Mouse (Mus musculus) myocyte (in vitro differentiated cells): ENCODE measurements around the gene Ttll5. TPM values are rescaled to one million over a fixed set of nuclear protein-coding genes. Genes with fewer than 3 reads are reported as not detected.

Source experiments
- H3K27me3 ChIP-seq: one replicate; pipeline ENCODE4 v1.6.1; 2011; ENCODE audit not compliant: control insufficient read depth, insufficient read depth, insufficient read length
- H3K36me3 ChIP-seq: one replicate; pipeline ENCODE4 v1.6.1; 2011; ENCODE audit not compliant: control insufficient read depth, insufficient read depth
- H3K4me2 ChIP-seq: one replicate; pipeline ENCODE4 v1.6.1; 2011; ENCODE audit warnings: low read depth, control low read depth
- H3K4me3 ChIP-seq: one replicate; pipeline ENCODE4 v1.5.1; 2011; ENCODE audit warnings: mild to moderate bottlenecking, control low read depth, moderate library complexity
- H3K79me2 ChIP-seq: one replicate; pipeline ENCODE4 v1.6.1; 2011; ENCODE audit not compliant: control insufficient read depth, insufficient read depth
- H3ac ChIP-seq: one replicate; pipeline ENCODE4 v1.6.1; 2011; ENCODE audit not compliant: control insufficient read depth, insufficient read length
- CEBPB ChIP-seq: IDR thresholded peaks from 2 replicates; pipeline ENCODE4 v1.6.1; 2011; ENCODE audit warnings: mild to moderate bottlenecking, moderate library complexity; ENCODE audit not compliant: poor library complexity, insufficient read depth, severe bottlenecking
- E2F4 ChIP-seq: IDR thresholded peaks from one replicate; pipeline ENCODE4 v1.6.1; 2011; ENCODE audit warnings: mild to moderate bottlenecking, control low read depth, moderate library complexity; ENCODE audit not compliant: insufficient read depth
- MAX ChIP-seq: IDR thresholded peaks from one replicate; pipeline ENCODE4 v1.6.1; 2011; ENCODE audit warnings: low read depth, mild to moderate bottlenecking, control low read depth
- MYOD1 ChIP-seq, 3 experiments: IDR thresholded peaks; one replicate each; pipeline ENCODE4 v1.6.1; 2011; ENCODE audit warnings: control low read depth in 2 of 3, low read depth in 2 of 3, mild to moderate bottlenecking in 2 of 3, moderate library complexity in 1 of 3; ENCODE audit not compliant: insufficient read length in 2 of 3, control insufficient read depth in 1 of 3
- MYOG ChIP-seq, 3 experiments: IDR thresholded peaks; one replicate each; pipeline ENCODE4 v1.6.1; 2011; ENCODE audit warnings: control low read depth in 2 of 3, low read depth in 2 of 3, mild to moderate bottlenecking in 2 of 3; ENCODE audit not compliant: insufficient read length in 2 of 3, control insufficient read depth in 1 of 3, insufficient read depth in 1 of 3
- POLR2A ChIP-seq: IDR thresholded peaks from one replicate; pipeline ENCODE4 v1.6.1; 2011; ENCODE audit warnings: low read depth, mild to moderate bottlenecking, control low read depth, moderate library complexity; ENCODE audit not compliant: insufficient read length
- POLR2AphosphoS2 ChIP-seq: IDR thresholded peaks from one replicate; pipeline ENCODE4 v1.6.1; 2011; ENCODE audit warnings: low read depth, control low read depth; ENCODE audit not compliant: insufficient read length
- REST ChIP-seq: IDR thresholded peaks from one replicate; pipeline ENCODE4 v1.6.1; 2011; ENCODE audit warnings: mild to moderate bottlenecking, control low read depth, moderate library complexity; ENCODE audit not compliant: insufficient read depth, insufficient read length
- SRF ChIP-seq: IDR thresholded peaks from one replicate; pipeline ENCODE4 v1.6.1; 2011; ENCODE audit warnings: low read depth; ENCODE audit not compliant: control insufficient read depth, insufficient read length
- TCF12 ChIP-seq: IDR thresholded peaks from one replicate; pipeline ENCODE4 v1.6.1; 2011; ENCODE audit warnings: mild to moderate bottlenecking, control low read depth; ENCODE audit not compliant: poor library complexity, insufficient read depth, severe bottlenecking
- TCF3 ChIP-seq: IDR thresholded peaks from one replicate; pipeline ENCODE4 v1.6.1; 2011; ENCODE audit warnings: low read depth, control low read depth; ENCODE audit not compliant: insufficient read length
- USF1 ChIP-seq: IDR thresholded peaks from one replicate; pipeline ENCODE4 v1.6.1; 2011; ENCODE audit warnings: low read depth, mild to moderate bottlenecking, control low read depth, moderate library complexity
- polyA plus RNA-seq: library from polyadenylated mRNA; unstranded; fragments of >200 nt; fragmentation: generic; extraction: Trizol; gene quantifications from one replicate; pipeline ENCODE4 v1.2.1, GENCODE M21; 2012; ENCODE audit warnings: missing spikeins

Gene Ttll5
- polyA plus RNA-seq, 1 experiment: 36.2 TPM

DNA sequence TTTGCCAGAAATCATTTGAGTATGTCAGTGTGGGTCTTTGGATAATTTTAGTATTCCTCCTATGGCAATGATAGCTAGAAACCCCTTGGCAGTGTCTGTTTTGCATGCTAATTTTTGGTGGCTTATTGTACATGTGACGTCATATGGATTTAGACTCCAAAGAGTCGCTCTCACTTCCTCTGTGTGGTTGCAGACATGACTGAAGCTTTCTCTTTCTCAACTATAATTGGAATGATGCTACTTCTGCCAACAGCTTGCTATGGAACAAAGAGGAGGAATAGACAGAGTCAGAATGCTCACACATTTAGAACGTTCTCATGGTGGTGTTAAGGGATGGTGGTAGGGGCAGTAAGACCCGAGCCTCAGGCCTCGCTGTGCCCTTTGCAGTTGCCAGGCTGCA lies 155.5 kb downstream of the Ttll5 start:
- Histone ChIP-seq H3ac (no peak overlapping the region), H3K4me2 (no peak overlapping the region), H3K27me3 (no peaks in the 10 kb centered on the region), H3K79me2 (peaks cover 58% of the 10 kb centered on the region), H3K4me3 (no peak overlapping the region), H3K36me3 (no peaks in the 10 kb centered on the region)
- TF ChIP-seq USF1 (no peak), MYOD1 (IDR thresholded peaks at IDR 0.05; ENCODE audit: control insufficient read depth in 1 of 3, insufficient read length in 2 of 3, low read depth in 2 of 3) (no peak), SRF (no peak), POLR2AphosphoS2 (no peak), POLR2A (no peak), TCF12 (no peak), TCF3 (no peak), CEBPB (no peak), REST (no peak), MYOG (IDR thresholded peaks at IDR 0.05; ENCODE audit: control insufficient read depth in 1 of 3, insufficient read depth in 1 of 3, insufficient read length in 2 of 3, low read depth in 2 of 3) (no peak), MAX (no peak), E2F4 (no peak)

DNA sequence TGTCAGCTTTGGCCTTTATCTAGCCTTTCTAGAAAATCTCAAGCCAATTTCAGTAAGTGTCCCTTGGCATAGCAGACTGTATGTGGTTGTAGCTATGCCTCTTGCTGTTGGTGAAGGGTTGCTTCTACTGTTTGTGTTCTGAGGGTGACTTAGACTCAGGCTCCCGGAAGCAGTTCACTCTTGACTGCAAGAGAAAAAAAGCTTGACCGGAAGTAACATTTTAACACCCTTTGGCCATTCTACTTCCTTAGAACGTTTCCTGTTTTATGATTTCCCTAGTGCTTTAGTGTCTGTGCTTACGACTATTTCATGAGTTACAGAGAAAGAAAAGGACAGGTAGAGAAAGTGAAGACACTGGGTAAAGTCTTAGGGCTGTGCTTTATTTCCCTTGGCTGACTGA lies 161.1 kb downstream of the Ttll5 start:
- Histone ChIP-seq H3K27me3 (no peaks in the 10 kb centered on the region), H3K4me2 (no peak overlapping the region), H3K4me3 (no peak overlapping the region), H3K36me3 (no peaks in the 10 kb centered on the region), H3ac (no peak overlapping the region), H3K79me2 (peaks cover 42% of the 10 kb centered on the region)
- TF ChIP-seq TCF12 (no peak), TCF3 (no peak), E2F4 (no peak), MAX (no peak), POLR2AphosphoS2 (no peak), MYOG (IDR thresholded peaks at IDR 0.05; ENCODE audit: control insufficient read depth in 1 of 3, insufficient read depth in 1 of 3, insufficient read length in 2 of 3, low read depth in 2 of 3) (no peak), SRF (no peak), USF1 (no peak), MYOD1 (IDR thresholded peaks at IDR 0.05; ENCODE audit: control insufficient read depth in 1 of 3, insufficient read length in 2 of 3, low read depth in 2 of 3) (no peak), REST (no peak), CEBPB (no peak), POLR2A (no peak)

DNA sequence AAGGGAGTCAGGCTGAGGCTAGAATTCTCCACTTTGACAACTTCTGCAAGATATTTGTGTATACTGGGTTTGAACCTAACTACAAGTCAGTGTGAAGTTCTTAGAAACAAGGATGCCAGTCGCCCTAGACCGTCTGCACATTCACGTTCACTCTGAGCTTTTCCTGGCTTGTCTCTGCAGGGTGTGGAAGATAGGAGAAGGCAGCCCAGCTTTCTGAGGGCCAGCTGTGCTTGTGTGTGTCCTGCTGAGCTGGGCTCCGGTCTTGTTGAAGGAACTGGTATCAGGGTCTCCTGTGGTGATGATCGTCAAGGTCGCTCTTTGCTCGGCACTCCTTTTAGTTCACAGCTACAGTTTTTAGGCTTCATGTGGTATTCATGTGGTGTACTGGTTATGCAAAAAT lies 161.6 kb downstream of the Ttll5 start:
- Histone ChIP-seq H3K4me3 (no peak overlapping the region), H3ac (no peak overlapping the region), H3K36me3 (no peaks in the 10 kb centered on the region), H3K4me2 (no peak overlapping the region), H3K27me3 (no peaks in the 10 kb centered on the region), H3K79me2 (peaks cover 47% of the 10 kb centered on the region)
- no peak for TF ChIP-seq POLR2A
- no peak for TF ChIP-seq SRF
- TF ChIP-seq USF1: no peak
- TF ChIP-seq MYOD1 (IDR thresholded peaks at IDR 0.05; ENCODE audit: control insufficient read depth in 1 of 3, insufficient read length in 2 of 3, low read depth in 2 of 3): no peak
- TF ChIP-seq TCF12: no peak
- TF ChIP-seq MYOG (IDR thresholded peaks at IDR 0.05; ENCODE audit: control insufficient read depth in 1 of 3, insufficient read depth in 1 of 3, insufficient read length in 2 of 3, low read depth in 2 of 3): no peak
- TF ChIP-seq MAX: no peak
- TF ChIP-seq TCF3: no peak
- no peak for TF ChIP-seq CEBPB
- TF ChIP-seq POLR2AphosphoS2: no peak
- no peak for TF ChIP-seq REST

DNA sequence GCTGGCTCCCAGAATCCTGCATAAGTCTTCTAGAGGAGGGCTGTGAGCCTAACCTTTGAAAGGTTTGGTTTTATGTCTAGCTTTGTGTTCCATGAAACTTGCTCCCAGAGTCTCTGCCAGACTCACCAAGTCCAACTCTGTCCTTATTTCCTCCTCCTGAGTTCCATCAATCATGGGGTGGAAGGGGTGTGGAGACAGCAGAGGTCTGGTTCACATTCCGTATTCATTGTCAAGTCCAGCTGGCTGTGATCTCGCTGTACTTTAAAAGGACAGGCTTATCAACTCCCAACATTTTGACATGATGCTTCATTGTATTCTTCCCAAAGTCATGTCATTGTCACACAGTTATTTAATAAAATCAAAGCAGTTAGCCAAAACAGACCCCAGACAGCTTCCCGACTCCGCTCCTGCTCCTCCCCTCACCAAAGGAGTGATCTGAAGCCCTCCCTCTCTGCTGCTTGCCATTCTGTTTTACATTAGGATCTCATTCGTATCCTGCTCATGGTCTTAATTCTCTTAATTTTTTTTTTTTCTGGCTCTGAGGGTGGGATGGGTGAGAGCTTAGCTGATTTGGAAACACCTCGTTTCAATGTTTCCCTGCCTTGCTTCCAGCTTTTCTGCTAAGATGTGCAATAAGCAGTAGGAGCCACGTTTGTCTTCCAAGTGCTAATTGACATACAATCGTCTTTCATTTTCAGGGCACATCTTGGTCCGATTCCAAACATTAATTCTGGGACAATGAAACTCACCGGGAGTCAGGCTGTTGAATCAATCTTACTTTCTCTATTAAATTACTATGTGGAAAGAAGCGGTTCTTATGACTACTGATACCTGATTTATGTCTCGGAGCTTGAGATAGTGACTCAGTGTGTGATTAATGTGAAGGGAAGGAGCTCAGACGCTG lies 162.3 kb downstream of the Ttll5 start:
- peak overlapping the region; percentile 71 for H3K4me2 ChIP-seq
- TF ChIP-seq TCF12: no peak
- TF ChIP-seq REST: no peak
- no peak for TF ChIP-seq MAX
- no peak for TF ChIP-seq POLR2AphosphoS2
- no peak for TF ChIP-seq MYOG (IDR thresholded peaks at IDR 0.05; ENCODE audit: control insufficient read depth in 1 of 3, insufficient read depth in 1 of 3, insufficient read length in 2 of 3, low read depth in 2 of 3)
- no peak for TF ChIP-seq CEBPB
- no peak for TF ChIP-seq USF1
- TF ChIP-seq TCF3: no peak
- no peak for TF ChIP-seq E2F4
- TF ChIP-seq POLR2A: no peak
- H3K27me3 ChIP-seq: no peaks in the 10 kb centered on the region
- no peak overlapping the region for H3ac ChIP-seq
- H3K4me3 ChIP-seq: no peak overlapping the region
- H3K79me2 ChIP-seq: peaks cover 52% of the 10 kb centered on the region
- H3K36me3 ChIP-seq: no peaks in the 10 kb centered on the region

DNA sequence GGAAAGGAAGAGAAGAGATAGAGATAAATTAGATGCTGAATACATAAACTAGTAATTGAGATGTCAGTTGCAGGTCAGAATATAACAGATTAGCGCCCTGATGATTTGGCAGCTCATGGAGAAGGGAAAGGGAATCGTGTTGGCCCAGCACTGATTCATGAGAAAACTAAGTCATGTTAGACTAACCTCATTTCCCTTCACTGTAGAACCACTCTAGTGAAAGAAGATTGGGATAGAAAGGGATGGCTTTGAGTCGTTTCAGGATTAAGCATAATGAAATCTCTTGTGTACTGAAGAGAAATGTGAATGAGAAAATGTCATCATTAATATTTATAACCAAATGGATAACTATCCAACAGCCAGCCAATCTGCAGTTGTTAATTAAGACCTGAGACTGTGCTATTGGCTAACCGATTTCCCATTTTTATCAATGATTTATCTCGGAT lies 163.0 kb downstream of the Ttll5 start:
- Histone ChIP-seq H3K27me3 (no peaks in the 10 kb centered on the region), H3K79me2 (peaks cover 54% of the 10 kb centered on the region), H3ac (no peak overlapping the region), H3K36me3 (no peaks in the 10 kb centered on the region), H3K4me2 (peak overlapping the region; percentile 71), H3K4me3 (no peak overlapping the region)
- TF ChIP-seq POLR2AphosphoS2: no peak
- TF ChIP-seq USF1: no peak
- TF ChIP-seq POLR2A: no peak
- TF ChIP-seq MAX: no peak
- no peak for TF ChIP-seq REST
- TF ChIP-seq MYOG (IDR thresholded peaks at IDR 0.05; ENCODE audit: control insufficient read depth in 1 of 3, insufficient read depth in 1 of 3, insufficient read length in 2 of 3, low read depth in 2 of 3): no peak
- no peak for TF ChIP-seq SRF
- TF ChIP-seq E2F4: no peak
- TF ChIP-seq MYOD1 (IDR thresholded peaks at IDR 0.05; ENCODE audit: control insufficient read depth in 1 of 3, insufficient read length in 2 of 3, low read depth in 2 of 3): no peak
- TF ChIP-seq TCF3: no peak
- TF ChIP-seq CEBPB: no peak
- TF ChIP-seq TCF12: no peak
